Mouse (Mus musculus) thymus, adult 2 months (tissue): ENCODE measurements around the gene Gm30191.

ENCODE experiments used
- CTCF ChIP-seq: fragments of 200-500 bp; IDR thresholded peaks from 2 replicates; pipeline ENCODE4 v1.5.1; 2012; ENCODE audit warnings: mild to moderate bottlenecking, control low read depth, low read length, moderate library complexity, borderline replicate concordance; ENCODE audit not compliant: control insufficient read depth, poor library complexity, insufficient read depth; ENCODE audit errors: extremely low read depth
- POLR2A ChIP-seq: fragments of 200-500 bp; IDR thresholded peaks from 2 replicates; pipeline ENCODE4 v1.6.1; 2012; ENCODE audit warnings: mild to moderate bottlenecking, low read length, control low read depth, moderate library complexity; ENCODE audit not compliant: control insufficient read depth, poor library complexity, insufficient read depth; ENCODE audit errors: extremely low read depth

DNA sequence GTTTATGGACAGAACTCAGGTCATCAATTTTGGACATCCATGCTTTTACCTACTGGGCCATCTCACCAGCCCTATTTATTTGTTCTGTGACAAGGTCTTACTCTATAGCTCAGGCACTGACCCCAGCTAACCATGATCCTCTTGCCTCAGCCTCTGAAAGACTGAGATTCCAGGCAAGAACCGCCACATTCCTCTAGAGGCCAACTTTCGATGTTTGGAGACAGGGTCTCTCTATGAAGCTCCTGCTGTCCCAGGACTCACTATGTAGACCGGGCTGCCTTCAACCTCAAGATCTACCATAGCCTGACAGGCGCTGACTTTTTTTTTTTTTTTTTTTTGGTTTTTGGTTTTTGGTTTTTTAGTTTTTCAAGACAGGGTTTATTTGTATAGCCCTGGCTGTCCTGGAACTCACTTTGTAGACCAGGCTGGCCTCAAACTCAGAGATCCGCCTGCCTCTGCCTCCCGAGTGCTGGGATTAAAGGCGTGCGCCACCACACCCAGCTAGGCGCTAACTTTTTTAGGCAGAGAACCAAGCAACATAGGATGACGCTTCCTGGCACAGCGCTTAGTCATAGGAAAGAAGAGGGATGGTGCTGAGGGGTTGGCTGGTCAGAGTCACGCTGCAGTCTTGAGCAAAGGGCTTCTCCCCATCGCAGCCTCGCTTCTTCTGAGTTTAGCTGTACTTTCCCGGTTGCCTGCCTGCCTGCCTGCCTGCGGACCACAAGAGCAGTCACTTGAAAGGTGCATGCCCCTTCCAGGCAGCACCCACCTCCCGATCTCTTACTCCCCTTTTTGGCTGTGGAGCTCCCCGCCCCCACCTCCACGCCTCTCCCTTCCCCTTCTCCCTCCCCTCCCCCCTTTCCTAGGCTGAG lies 52.1 kb downstream of the Gm30191 start:
- TF ChIP-seq CTCF (no peak), POLR2A (no peak)
